Mouse (Mus musculus): Measurements from ENCODE around the gene Oas1f. TPM values are rescaled to one million over a fixed set of nuclear protein-coding genes. Genes with fewer than 3 reads are reported as not detected.
"Not testable (repeated sequence)": the region's sequence is repeated elsewhere in the genome, so short reads cannot be mapped to it uniquely, and the experiment has no call there.

Gene Oas1f
- polyA plus RNA-seq, 1 experiment from 2014 or later, result not detected

DNA sequence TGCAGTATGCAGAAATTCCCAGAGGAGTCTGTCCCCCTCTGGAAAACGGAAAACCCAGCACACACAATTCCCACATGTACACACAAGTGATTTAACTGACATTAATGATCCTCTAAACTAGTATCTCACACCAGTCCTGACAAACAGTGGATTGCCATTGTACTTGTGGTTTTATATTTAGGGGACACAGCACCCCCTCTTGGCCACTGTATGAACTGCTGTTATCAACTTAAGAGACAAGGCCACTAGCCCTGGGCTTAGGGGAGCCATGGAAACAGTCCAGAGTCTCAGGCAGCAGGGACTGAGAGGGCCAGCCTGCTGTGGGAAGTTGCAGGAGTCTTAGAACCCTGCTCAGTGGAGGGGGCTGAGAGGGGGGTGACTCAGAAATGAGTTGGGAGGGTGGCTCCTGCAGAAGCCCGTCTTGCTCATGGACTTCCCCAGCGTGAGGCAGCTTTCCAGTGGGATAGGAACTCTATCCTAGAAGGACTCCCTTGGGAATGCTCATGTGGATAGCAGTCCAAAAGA is 18.2 kb downstream of the Oas1f start:
- H3K4me3 ChIP-seq (ENCODE audit: low read depth, low read length), result no peak overlapping the region
- H3K36me3 ChIP-seq (ENCODE audit: control insufficient read depth, insufficient read depth, low read length), result no peaks in the 10 kb centered on the region
- H3K27me3 ChIP-seq (replicated peaks; ENCODE audit: control insufficient read depth, insufficient read depth, low read length), result no peaks in the 10 kb centered on the region
- H3K9me3 ChIP-seq (ENCODE audit: control insufficient read depth, low read length), result no peaks in the 10 kb centered on the region
- no peak overlapping the region for H3K9ac ChIP-seq (ENCODE audit: low read depth, low read length)
- 62% methylated on average over 3 of the region's 3 CpGs for WGBS
- ATAC-seq (replicated peaks; ENCODE audit: low FRiP score) (no peak), DNase-seq (ENCODE audit: low spot score) (no peak)
- H3K27ac ChIP-seq (ENCODE audit: low read depth, low read length), result no peak overlapping the region
- H3K4me2 ChIP-seq, result no peak overlapping the region
- no peaks in the 10 kb centered on the region for H3K4me1 ChIP-seq (replicated peaks; ENCODE audit: control insufficient read depth, insufficient read depth, low read length)

DNA sequence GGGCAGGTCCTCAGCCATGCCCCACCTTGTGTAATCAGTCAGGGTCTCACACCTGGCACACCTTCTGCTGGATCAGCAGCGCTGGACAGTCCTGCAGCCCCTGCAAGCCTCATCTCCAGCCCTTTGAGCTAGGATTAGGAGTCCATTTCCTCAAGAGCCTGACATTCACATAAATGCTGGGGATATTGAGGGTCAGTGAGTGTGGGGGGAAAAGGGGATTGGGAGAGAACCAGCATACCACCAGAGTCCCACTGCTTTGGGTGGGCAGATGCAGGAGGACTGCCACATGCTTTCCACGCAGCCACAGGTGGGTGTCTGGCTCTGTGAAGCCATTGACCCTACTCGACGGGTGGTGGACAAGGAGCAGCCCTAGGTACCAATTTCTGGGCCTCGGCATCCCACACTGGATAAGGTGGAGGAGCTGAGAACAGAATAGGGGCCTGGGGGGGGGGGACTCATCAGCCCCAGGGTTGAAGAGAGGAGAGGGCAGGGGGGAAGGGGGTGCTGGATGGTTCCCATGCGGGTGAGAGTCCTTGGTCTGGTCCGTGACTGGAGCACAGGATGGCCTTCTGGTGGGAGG is 22.4 kb downstream of the Oas1f start:
- Histone ChIP-seq H3K27me3 (replicated peaks; ENCODE audit: control insufficient read depth, insufficient read depth, low read length) (0 out of 2 replicates have a peak, but pooled peaks cover 3% of the 10 kb centered on the region), H3K4me1 (replicated peaks; ENCODE audit: control insufficient read depth, insufficient read depth, low read length) (no peaks in the 10 kb centered on the region), H3K9ac (ENCODE audit: low read depth, low read length) (no peak overlapping the region), H3K27ac (ENCODE audit: low read depth, low read length) (no peak overlapping the region), H3K36me3 (ENCODE audit: control insufficient read depth, insufficient read depth, low read length) (no peaks in the 10 kb centered on the region), H3K4me2 (no peak overlapping the region), H3K9me3 (ENCODE audit: control insufficient read depth, low read length) (no peaks in the 10 kb centered on the region), H3K4me3 (ENCODE audit: low read depth, low read length) (no peak overlapping the region)
- 59% methylated on average over 7 of the region's 7 CpGs for WGBS
- no peak for DNase-seq (ENCODE audit: low spot score)
- ATAC-seq (replicated peaks; ENCODE audit: low FRiP score), result no peak

DNA sequence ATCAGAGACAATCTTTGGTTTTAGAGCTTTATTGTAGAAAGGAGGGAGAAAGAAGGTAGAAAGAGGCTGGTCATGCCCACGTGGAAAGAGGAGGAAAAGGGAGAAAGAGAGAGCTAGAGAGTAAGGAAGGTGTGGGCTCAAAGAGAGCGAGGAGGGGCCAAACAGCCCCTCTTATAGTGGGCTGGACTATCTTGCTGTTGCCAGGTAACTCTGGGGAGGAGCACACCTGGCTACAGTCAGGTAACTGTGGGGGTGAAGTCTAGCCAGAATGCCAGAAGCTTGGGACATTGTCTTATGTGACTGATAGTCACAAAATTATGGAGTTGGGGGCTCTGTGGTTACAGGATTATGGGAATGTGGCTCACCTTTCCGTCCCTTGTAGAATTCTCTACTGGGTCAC is 22.9 kb downstream of the Oas1f start:
- WGBS, result 56% methylated on average over 3 of the region's 3 CpGs
- H3K4me3 ChIP-seq (ENCODE audit: low read depth, low read length), result no peak overlapping the region
- ATAC-seq (replicated peaks; ENCODE audit: low FRiP score), result no peak

DNA sequence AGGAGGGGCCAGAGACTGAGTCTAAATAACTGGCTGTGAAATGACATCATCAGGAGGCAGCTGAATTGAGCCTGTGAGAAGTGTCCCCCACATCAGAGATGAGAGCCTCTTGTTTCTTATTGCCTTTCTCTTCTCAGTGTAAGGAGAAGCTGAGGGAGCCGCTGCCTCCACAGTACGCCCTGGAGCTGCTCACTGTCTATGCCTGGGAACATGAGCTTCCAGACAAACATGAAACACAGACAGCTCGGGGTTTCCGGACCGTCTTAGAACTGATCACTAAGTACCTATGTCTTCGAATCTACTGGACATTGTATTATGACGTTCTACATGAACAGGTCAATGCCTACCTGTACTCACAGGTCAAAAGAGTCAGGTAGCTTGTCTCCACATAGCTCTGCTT is 23.6 kb downstream of the Oas1f start:
- Histone ChIP-seq H3K27me3 (replicated peaks; ENCODE audit: control insufficient read depth, insufficient read depth, low read length) (0 out of 2 replicates have a peak, but pooled peaks cover 3% of the 10 kb centered on the region), H3K36me3 (ENCODE audit: control insufficient read depth, insufficient read depth, low read length) (no peaks in the 10 kb centered on the region), H3K27ac (ENCODE audit: low read depth, low read length) (no peak overlapping the region), H3K4me3 (ENCODE audit: low read depth, low read length) (no peak overlapping the region), H3K4me2 (no peak overlapping the region), H3K9me3 (ENCODE audit: control insufficient read depth, low read length) (no peaks in the 10 kb centered on the region), H3K9ac (ENCODE audit: low read depth, low read length) (no peak overlapping the region), H3K4me1 (replicated peaks; ENCODE audit: control insufficient read depth, insufficient read depth, low read length) (no peaks in the 10 kb centered on the region)
- 75% methylated on average over 7 of the region's 7 CpGs for WGBS
- DNase-seq (ENCODE audit: low spot score), result no peak
- ATAC-seq (replicated peaks; ENCODE audit: low FRiP score), result no peak

More for the DNA sequence above, 22.9 kb downstream of the Oas1f start:
- Histone ChIP-seq H3K36me3 (ENCODE audit: control insufficient read depth, insufficient read depth, low read length) (no peaks in the 10 kb centered on the region), H3K4me1 (replicated peaks; ENCODE audit: control insufficient read depth, insufficient read depth, low read length) (no peaks in the 10 kb centered on the region), H3K9me3 (ENCODE audit: control insufficient read depth, low read length) (no peaks in the 10 kb centered on the region), H3K9ac (ENCODE audit: low read depth, low read length) (no peak overlapping the region), H3K4me2 (no peak overlapping the region), H3K27me3 (replicated peaks; ENCODE audit: control insufficient read depth, insufficient read depth, low read length) (0 out of 2 replicates have a peak, but pooled peaks cover 3% of the 10 kb centered on the region), H3K27ac (ENCODE audit: low read depth, low read length) (no peak overlapping the region)
- DNase-seq (ENCODE audit: low spot score), result no peak

DNA sequence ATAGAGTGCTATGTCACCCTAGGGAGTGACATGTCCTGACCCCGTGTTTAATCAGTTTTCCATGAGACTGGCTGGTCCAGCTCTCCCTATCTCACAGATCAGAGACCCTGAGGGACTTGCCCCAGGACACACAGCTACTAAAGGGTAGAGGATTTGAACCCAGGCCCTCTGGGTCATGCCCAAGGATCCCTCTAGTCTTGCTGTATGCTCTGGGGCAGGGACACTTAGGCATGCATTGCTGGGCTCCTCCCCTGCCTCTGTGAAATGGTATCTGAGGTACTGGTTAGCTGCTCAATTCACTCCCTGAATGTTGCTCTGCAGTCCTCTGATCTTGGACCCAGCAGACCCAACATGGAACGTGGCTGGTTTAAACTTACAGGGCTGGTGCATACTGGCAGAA is 24.3 kb downstream of the Oas1f start:
- no peaks in the 10 kb centered on the region for H3K9me3 ChIP-seq (ENCODE audit: control insufficient read depth, low read length)
- H3K27ac ChIP-seq (ENCODE audit: low read depth, low read length), result no peak overlapping the region
- H3K9ac ChIP-seq (ENCODE audit: low read depth, low read length), result no peak overlapping the region
- ATAC-seq (replicated peaks; ENCODE audit: low FRiP score), result no peak
- H3K4me1 ChIP-seq (replicated peaks; ENCODE audit: control insufficient read depth, insufficient read depth, low read length), result no peaks in the 10 kb centered on the region
- H3K4me3 ChIP-seq (ENCODE audit: low read depth, low read length), result no peak overlapping the region
- H3K36me3 ChIP-seq (ENCODE audit: control insufficient read depth, insufficient read depth, low read length), result no peaks in the 10 kb centered on the region
- 44% methylated on average over 2 of the region's 2 CpGs for WGBS
- no peak overlapping the region for H3K4me2 ChIP-seq
- no peak for DNase-seq (ENCODE audit: low spot score)
- 0 out of 2 replicates have a peak, but pooled peaks cover 3% of the 10 kb centered on the region for H3K27me3 ChIP-seq (replicated peaks; ENCODE audit: control insufficient read depth, insufficient read depth, low read length)

DNA sequence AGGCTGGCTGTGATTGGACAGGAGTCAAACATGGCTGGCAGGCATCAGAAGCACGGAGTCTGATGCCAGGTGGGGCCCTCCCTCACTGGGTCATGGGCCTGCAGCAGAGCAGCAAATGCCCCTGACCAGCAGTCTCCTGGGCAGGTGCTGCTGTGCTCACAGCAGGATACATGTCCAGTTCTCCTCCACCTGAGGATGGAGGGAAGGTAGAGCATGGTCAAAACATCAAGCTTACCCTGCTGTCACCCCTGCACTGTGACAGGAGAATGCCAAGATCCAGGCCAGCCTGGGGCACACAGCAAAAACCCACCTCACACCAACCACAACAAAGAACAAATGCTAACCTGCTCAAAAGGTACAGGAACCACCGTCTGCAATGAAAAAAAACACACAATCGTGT is 29.7 kb downstream of the Oas1f start:
- WGBS, result 54% methylated on average over 2 of the region's 3 CpGs
- not testable (repeated sequence) for H3K4me3 ChIP-seq (ENCODE audit: low read depth, low read length); ATAC-seq (replicated peaks; ENCODE audit: low FRiP score); H3K4me1 ChIP-seq (replicated peaks; ENCODE audit: control insufficient read depth, insufficient read depth, low read length); H3K4me2 ChIP-seq; H3K27ac ChIP-seq (ENCODE audit: low read depth, low read length); H3K9me3 ChIP-seq (ENCODE audit: control insufficient read depth, low read length); DNase-seq (ENCODE audit: low spot score); H3K36me3 ChIP-seq (ENCODE audit: control insufficient read depth, insufficient read depth, low read length); H3K9ac ChIP-seq (ENCODE audit: low read depth, low read length); H3K27me3 ChIP-seq (replicated peaks; ENCODE audit: control insufficient read depth, insufficient read depth, low read length)

DNA sequence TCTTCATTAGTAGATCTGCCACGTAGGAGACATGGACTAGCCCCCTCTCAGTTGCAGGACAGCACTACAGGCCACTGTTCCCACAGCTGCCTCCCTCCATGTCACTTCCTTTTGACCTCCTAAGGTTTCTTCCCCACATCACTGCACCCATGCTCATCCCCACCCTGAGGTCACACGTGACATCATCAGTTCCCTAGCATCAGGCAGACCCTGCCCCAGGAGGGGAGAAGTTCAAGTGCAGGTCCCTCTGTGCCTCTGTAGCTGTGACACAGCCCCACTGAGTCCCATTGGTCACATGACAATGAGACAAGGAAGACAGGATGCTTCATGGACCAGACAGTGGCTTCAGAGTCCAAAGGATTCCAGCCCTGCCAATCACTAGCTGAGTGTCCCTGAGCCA is 30.2 kb downstream of the Oas1f start:
- not testable (repeated sequence) for H3K9me3 ChIP-seq (ENCODE audit: control insufficient read depth, low read length); DNase-seq (ENCODE audit: low spot score); H3K4me3 ChIP-seq (ENCODE audit: low read depth, low read length); H3K9ac ChIP-seq (ENCODE audit: low read depth, low read length); H3K36me3 ChIP-seq (ENCODE audit: control insufficient read depth, insufficient read depth, low read length); H3K27me3 ChIP-seq (replicated peaks; ENCODE audit: control insufficient read depth, insufficient read depth, low read length); H3K4me1 ChIP-seq (replicated peaks; ENCODE audit: control insufficient read depth, insufficient read depth, low read length); ATAC-seq (replicated peaks; ENCODE audit: low FRiP score); H3K27ac ChIP-seq (ENCODE audit: low read depth, low read length); H3K4me2 ChIP-seq
- WGBS, result 75% methylated on average over 2 of the region's 2 CpGs

DNA sequence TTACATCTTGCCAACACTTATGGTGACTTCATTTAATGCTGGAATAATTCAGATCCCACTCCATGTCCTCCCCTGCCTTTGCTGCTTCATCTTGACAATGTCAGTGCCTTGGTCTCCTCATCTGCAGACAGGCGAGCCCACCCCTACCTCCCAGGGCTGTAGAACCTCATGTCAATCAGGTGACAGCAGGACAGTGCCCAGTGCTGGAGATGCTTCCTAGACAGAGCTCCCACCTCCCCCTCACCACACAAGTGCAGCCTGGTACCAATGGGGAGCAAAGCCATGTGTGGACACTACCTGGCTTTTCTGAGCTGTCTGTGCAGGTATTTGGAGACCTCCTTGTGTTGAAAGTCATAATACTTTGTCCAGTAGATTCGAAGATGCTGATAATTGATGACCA is 31.6 kb downstream of the Oas1f start:
- 41% methylated on average over 2 of the region's 2 CpGs for WGBS
- H3K4me1 ChIP-seq (replicated peaks; ENCODE audit: control insufficient read depth, insufficient read depth, low read length); H3K36me3 ChIP-seq (ENCODE audit: control insufficient read depth, insufficient read depth, low read length); H3K4me3 ChIP-seq (ENCODE audit: low read depth, low read length); H3K4me2 ChIP-seq; H3K9ac ChIP-seq (ENCODE audit: low read depth, low read length); DNase-seq (ENCODE audit: low spot score); H3K9me3 ChIP-seq (ENCODE audit: control insufficient read depth, low read length); ATAC-seq (replicated peaks; ENCODE audit: low FRiP score); H3K27ac ChIP-seq (ENCODE audit: low read depth, low read length); H3K27me3 ChIP-seq (replicated peaks; ENCODE audit: control insufficient read depth, insufficient read depth, low read length): not testable (repeated sequence)

DNA sequence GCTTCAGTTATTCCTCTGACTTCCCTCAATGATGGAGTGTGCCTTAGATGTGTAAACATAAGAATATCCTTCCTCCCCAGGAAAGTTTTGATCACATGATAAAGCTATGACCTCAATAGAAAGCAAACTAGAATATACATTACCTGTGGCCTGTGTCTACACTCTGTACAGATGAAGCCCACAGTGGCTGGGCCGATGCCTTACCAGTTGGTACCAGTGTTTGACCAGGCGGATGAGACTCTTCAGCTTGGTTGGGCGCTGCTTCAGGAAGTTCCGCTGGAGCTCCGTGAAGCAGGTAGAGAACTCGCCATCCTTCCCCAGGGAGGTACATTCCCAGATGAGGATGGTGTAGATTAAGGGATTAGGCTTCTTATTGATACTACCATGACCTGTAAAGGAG is 34.5 kb downstream of the Oas1f start:
- not testable (repeated sequence) for ATAC-seq (replicated peaks; ENCODE audit: low FRiP score)
- 83% methylated on average over 6 of the region's 6 CpGs for WGBS

More for the DNA sequence above, 34.5 kb downstream of the Oas1f start:
- H3K4me1 ChIP-seq (replicated peaks; ENCODE audit: control insufficient read depth, insufficient read depth, low read length); H3K4me2 ChIP-seq; H3K9me3 ChIP-seq (ENCODE audit: control insufficient read depth, low read length); H3K9ac ChIP-seq (ENCODE audit: low read depth, low read length); H3K27me3 ChIP-seq (replicated peaks; ENCODE audit: control insufficient read depth, insufficient read depth, low read length); H3K36me3 ChIP-seq (ENCODE audit: control insufficient read depth, insufficient read depth, low read length); H3K27ac ChIP-seq (ENCODE audit: low read depth, low read length); H3K4me3 ChIP-seq (ENCODE audit: low read depth, low read length); DNase-seq (ENCODE audit: low spot score): not testable (repeated sequence)
